Mouse (Mus musculus) left cerebral cortex, postnatal 36 days (tissue): ENCODE measurements around the gene Cyth3. TPM values are rescaled to one million over a fixed set of nuclear protein-coding genes. Genes with fewer than 3 reads are reported as not detected.

Source experiments
- DNase-seq, 2 experiments: peaks; one replicate each; pipeline ENCODE4 v3.0.0; 2021 to 2022; ENCODE audit warnings: low spot score in 2 of 2, mixed read lengths in 1 of 2
- intact Hi-C: fragments of 180-260 bp; cut with DNase I; formaldehyde crosslinking; loops from one replicate; pipeline ENCODE4 v1.15.1; 2025
- total RNA-seq, 2 experiments: library from RNA; stranded (reverse); gene quantifications; 2 replicates each; pipeline ENCODE4 v1.2.3; 2021

The Cyth3 gene
- total RNA-seq, 2 experiments from 2014 or later: 37.4 to 39.6 TPM

DNA sequence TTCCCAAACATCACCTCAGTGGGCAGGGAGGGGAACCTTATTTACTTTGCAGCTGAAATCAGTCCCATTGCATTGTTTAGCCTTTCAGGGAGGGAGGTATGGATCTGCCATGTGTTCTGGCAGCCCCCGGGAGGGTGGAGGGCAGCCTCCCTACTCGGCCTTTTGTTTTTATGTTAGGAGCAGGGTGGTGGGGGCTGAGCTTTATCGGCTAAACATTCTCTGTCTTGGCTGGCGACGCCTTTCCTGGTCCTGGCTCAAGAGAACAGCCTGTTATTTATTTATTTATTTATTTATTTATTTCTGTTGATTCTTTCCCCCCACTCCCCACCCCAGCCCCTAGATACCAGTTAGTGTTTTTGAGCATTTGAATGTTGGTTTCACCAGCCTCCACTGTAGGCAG is 7.7 kb upstream of the Cyth3 start:
- DNase-seq: no peak
- intact Hi-C loops: no loop called here

GRCm38 (mm10) chr5:143615353-143615752 is 6.9 kb upstream of the Cyth3 start:
- intact Hi-C loops: no loop called here
- DNase-seq: no peak

GRCm38 (mm10) chr5:143616116-143616515 is 6.1 kb upstream of the Cyth3 start:
- intact Hi-C loops: no loop called here
- DNase-seq: no peak

DNA sequence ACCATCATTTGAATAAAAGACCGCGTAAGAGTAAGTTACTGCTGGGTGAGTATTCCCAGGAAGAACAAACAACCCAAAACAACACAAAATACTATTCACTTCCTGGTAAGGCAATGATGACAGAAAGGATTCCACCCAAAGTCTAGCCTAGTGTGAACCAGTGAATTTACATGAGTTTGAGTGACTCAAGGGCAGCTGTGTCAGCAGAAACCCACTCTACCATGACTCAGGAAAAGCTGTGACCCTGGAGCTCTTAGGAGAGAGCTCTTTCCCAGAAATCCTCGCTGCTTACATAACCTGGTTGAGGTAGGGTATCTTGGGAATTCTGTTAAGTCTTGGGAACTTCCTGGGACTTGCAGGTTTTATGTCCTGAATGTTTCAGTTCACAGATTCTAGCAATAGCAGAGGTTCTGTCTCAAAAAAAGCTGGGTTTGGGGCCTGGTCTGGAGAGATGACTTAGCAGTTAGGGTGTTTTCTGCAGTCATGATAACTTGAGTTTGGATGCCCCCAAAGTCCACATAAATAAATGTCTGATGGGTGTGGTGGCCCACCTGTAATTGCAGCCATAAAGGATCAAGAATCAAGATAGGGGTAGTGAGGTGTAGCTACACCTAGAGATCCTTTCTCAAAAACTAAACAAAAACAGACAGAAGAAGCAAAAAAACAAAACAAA is 5.5 kb upstream of the Cyth3 start:
- intact Hi-C loops: no loop called here

DNA sequence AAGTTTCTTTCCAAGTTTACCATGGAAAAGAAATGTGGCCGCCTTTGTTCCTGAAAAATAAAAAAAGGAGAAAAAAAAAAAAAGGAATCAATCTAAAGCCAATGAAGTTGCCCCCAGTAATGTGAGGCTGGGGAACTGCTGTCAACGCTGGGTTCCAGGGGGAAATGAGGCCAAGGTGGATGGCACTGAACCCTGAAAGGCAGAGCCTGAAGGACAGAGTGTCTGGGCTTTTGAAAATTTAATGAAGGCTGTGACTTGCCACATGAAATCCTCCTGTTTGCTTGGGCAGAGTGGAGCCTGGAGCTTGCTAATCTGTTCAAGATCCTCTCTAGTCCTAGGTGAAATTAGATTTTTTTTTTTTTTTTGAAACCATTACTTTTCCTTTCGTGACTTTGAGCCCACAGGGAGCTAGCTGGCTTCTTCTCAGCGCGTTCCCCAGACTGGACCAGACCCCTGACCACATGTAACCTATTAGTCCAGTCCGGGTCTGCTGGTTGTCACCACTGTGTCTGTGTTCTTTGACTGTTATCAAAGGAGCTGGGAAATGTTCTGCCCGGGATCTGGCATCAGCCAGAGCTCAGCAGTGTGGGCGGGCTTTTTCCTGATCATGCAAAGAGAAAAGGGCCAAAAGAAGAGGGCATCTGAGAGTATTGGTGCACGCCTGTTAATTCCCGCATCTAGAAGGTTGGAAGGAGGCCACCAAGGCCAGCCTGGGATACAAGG is 4.6 kb upstream of the Cyth3 start:
- no peak for DNase-seq
- intact Hi-C loops: no loop called here

More for the DNA sequence above, 5.5 kb upstream of the Cyth3 start:
- DNase-seq: no peak

DNA sequence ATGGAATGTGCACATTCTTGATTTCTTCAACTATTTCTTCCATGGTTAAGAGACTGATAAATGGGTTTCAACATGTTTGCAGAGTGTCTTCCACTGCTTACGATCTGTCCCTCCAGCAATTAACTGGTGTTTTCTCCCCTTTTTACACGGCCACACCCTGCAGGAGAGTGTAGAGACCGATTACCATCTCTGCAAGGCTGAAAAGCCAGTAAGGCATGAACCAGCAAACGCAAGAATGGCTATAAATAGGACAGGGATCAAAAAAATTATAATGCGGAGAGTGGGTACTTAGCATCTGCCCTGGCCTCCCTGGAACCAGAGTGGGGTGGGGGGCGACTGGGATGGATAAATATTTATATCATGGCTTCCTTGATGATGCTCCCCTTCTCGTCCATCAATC is 3.7 kb upstream of the Cyth3 start:
- DNase-seq: no peak
- intact Hi-C loops: no loop called here

GRCm38 (mm10) chr5:143620196-143620595 is 2.1 kb upstream of the Cyth3 start:
- no peak for DNase-seq
- intact Hi-C loops: no loop called here

DNA sequence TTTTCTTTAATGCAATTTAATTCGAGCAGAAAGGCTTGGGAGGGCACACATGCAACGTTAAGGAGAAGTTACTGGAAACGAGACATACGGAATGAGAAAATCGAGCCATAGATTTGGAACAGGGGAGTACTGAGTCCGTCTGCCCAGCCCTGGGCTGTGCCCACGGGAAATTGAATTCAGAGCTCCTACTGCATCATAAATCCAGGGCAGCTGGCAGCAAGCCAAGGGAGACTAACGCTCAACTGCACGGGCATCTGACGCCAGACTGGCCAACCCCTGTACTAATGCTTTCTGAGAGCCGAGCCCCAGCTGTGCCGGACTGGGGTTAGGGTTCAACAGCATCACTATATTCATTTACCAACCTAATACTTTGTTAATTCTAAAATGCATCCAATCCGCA is 1.3 kb upstream of the Cyth3 start:
- intact Hi-C loops: no loop called here
- no peak for DNase-seq

GRCm38 (mm10) chr5:143622623-143623150 is 440 bp downstream of the Cyth3 start:
- intact Hi-C loops: no loop called here
- no peak for DNase-seq

GRCm38 (mm10) chr5:143623356-143624295 is 1.4 kb downstream of the Cyth3 start:
- DNase-seq: peak; percentile 34 to 38
- intact Hi-C loops: no loop called here

DNA sequence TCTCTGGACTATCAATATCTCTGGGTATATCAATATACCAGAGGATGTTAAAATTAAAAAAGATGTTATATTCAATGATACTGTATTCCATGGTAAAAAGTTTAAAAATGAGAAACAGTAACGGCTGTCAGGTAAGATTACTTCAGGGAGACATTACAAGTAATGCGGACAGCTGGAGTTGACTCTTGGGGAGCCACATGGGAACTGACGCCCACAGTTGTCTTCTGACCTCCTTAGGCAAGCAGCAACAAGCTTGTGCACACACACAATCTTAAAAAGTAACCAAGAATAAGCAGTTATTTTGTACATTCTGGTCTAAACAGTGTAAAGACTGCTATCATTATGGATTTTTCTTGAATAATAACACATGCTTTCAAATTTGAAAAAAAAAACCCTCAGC is 2.2 kb downstream of the Cyth3 start:
- no peak for DNase-seq
- intact Hi-C loops: no loop called here

- intact Hi-C loops: no loop called here
- DNase-seq: no peak
These were observed 3.2 kb downstream of the Cyth3 start for GRCm38 (mm10) chr5:143625497-143625896.

DNA sequence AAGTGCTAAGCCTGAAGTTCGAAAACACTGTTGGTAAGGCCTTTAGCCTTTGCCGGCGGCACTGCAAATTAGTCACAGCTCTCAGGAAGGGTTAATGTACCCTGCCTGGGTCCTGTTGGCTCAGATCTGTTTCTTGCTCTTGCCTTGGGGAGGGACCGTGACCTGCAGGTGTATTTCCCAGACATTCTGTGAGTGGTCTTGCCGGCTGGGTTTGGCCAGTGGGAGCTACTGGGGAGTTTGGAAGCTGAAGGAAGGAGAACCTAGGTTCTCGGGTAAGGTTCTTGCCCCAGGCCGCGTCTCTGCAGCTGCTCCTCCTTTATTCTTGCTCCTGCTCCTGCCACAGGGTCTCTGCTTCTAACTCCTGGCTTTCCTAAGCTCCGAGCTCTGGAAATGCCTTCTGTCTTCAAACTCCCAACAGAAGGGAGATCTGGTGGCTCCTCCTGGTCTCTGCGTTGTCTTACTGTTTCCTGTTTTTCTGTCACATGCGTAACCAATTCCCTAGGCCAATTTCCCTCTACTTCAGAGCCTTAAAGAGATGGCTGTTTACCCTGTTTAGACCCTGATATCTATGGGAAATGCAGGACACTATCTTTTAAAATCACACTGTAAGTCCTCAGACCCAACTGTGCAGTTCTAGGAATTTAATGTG is 3.8 kb downstream of the Cyth3 start:
- no peak for DNase-seq
- intact Hi-C loops: no loop called here

DNA sequence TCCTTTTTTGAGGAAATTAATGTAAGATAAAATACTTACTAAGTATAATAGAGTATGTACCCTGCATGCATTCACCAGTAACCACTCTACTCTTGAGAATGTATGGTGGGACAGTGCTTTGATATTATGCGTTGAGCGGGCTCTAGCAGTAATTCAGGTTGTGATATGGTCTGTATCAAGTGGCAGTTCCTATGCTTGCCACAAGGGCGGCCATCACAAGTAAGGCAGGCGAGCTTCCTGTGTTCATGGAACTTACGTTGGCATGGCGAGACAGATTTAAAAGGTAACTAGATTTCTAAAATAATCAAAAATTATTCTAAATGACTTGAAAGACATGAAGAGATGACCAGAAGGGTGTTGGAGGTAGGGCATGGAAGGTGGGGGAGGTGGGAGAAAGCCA is 5.3 kb downstream of the Cyth3 start:
- DNase-seq: no peak
- intact Hi-C loops: no loop called here

DNA sequence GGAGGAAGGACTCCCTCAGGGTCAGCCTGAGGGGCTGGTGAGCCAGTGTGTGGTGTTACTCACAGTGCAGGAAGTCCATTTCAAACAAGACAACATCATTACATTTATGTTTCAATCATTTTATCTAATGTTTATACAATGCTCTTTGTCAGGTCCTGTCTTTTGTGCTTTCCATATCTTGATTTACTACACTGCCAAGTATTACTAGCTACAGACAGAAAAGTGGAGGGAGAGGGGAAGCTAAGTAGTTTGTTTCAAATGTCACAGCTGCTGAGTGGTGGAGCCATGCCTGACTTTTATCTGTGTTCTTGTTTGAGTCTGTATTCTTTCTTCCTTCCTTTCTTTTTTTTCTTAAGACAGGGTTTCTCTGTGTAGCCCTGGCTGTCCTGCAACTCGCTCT is 5.7 kb downstream of the Cyth3 start:
- intact Hi-C loops: no loop called here
- no peak for DNase-seq

DNA sequence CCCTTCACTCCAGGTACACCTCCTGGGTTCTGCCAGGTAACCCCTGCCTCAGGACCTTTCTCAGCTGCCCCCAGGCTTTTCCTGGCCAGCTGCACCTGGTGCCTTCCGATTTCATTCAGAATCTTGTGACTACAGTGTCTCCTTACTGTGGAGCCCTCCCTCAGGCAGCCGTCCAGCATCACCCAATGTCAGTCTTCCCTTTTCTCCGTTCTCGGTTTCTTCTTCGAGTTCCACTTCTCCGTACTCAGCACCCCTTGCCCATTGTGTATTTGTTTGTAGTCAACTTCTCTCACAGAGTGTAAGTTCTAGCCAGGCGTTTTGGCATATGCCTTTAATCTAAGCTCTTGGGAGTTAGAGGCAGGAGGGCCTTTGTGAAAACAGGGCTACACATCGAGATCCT is 7.4 kb downstream of the Cyth3 start:
- no peak for DNase-seq
- intact Hi-C loops: no loop called here

DNA sequence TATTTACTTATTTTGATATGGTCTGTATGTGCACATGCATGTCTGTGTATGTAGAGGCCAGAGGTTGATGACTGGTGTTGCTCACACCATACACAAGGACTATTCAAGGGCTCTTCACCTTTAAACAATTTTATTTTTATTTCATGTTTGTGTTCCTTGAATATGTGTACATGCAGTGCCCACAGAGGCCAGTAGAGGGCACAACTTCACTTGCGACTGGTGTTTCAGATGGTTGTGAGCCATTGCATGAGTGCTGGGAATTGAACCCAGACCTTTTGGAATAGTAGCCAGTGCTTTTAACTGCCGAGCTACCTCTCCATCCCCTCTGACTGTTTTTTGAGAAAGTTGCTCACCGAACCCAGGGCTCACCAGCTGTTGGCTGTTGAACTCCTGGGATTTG is 8.0 kb downstream of the Cyth3 start:
- DNase-seq: no peak
- intact Hi-C loops: no loop called here

- DNase-seq: no peak
- intact Hi-C loops: no loop called here
These were observed 8.5 kb downstream of the Cyth3 start for GRCm38 (mm10) chr5:143630738-143631137.

DNA sequence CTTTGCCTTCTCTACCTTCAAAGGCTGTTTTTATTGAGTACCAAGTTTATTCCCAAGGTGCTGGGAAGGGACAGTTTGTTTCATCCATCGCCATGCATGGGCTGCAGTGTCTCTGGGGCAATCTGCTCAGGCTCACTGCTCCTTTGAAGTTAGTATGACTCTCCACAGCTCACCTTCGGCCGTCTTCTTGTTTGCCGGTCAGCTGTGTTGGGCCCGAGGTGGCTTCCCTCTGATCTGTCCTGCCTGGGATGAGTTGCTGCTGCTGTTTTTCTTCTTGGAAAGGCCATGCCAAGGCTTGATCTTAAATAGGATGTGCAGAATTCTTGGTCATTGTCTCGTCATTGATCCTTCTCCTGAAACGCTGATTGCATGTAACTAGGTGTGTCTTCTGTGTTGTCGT is 9.3 kb downstream of the Cyth3 start:
- no peak for DNase-seq
- intact Hi-C loops: no loop called here
